Mouse (Mus musculus): Measurements from ENCODE around the gene Mmp7.

DNA sequence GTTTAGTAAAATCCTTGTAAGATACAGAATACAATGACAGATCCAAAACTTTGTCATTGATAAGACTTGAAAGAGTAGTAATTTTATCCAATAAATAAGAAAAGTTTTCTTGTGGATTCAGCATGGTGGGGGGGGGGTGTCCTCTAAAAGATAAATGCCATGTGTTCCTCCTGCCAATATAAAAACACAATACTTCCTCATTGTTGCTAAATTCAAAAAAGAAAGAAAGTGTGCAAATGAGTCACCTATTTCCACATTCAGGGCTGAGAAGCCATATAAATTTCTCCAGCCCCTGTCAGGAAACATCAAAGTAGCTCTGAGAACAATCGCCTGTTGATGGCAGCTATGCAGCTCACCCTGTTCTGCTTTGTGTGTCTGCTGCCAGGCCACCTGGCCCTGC lies at the start of gene Mmp7:
- TF ChIP-seq CTCF (IDR thresholded peaks at IDR 0.05; ENCODE audit: control insufficient read depth, insufficient read depth, insufficient read length) = no peak
- TF ChIP-seq MYOD1 (IDR thresholded peaks at IDR 0.05; ENCODE audit: control insufficient read depth, insufficient read length, low read depth) = no peak
- TF ChIP-seq MYOG (IDR thresholded peaks at IDR 0.05; ENCODE audit: control insufficient read depth, extremely low read depth, insufficient read length) = no peak
- no peak for TF ChIP-seq FOSL1 (IDR thresholded peaks at IDR 0.05; ENCODE audit: insufficient read depth, low read length, poor library complexity, severe bottlenecking)
- TF ChIP-seq MAX (IDR thresholded peaks at IDR 0.05) = no peak
- no peak for TF ChIP-seq CEBPB (IDR thresholded peaks at IDR 0.05; ENCODE audit: low read depth)
- no peak for TF ChIP-seq USF1 (IDR thresholded peaks at IDR 0.05; ENCODE audit: low read depth)
